Mouse (Mus musculus) cerebellum, adult (tissue): ENCODE measurements at regions not wholly inside any gene's neighbourhood (a gene's known extent, or its start where the extent isn't known, plus 50 kb on each side); places are given as distances from the start of the nearest gene placed in this dataset.
A peak's percentile ranks its signal among the peaks of the same experiment; 100 is the strongest.

Source experiments
- ATAC-seq: cut with Nextera tagmentation; 2 replicates; pipeline ENCODE4 v1.9.2; 2017; ENCODE audit warnings: mild to moderate bottlenecking, moderate library complexity, mixed read lengths; ENCODE audit not compliant: insufficient number of reproducible peaks, low FRiP score, low TSS enrichment

DNA sequence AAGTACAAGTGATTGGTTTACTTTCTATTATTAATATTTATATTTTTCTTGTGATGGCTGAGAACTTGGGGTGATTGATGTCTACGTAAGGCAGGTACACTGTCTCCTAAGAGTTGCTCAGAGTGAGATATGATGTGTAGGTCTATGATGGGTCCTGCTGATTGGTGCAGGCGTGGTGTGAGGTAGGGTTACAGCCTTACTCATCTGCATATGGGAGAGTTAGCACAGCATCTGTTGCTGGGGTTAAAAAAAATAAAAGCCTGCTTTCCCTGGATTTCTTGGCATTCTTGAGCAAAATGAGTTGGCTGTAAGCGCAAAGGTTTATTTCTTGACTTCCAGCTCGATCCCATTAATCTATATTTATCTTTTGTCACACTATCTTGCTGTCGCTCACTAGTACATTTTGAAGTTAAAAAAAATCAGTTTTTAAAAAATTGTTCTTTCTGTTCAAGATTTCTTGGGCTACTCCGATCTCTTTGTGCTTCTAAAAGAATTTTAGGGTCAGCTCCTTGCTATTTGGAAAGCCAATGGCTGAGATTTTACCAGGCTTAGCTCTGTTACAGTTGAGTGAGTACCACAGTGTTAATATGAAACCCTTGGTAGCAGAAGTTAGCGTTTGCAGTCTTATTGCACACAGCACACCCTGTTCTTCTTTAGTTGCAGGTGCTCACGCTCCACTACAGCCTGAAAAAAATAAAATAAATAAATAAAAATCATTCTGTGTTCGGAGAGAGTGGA, 482.0 kb downstream of the Plekhb2 start:
- no peak for ATAC-seq

DNA sequence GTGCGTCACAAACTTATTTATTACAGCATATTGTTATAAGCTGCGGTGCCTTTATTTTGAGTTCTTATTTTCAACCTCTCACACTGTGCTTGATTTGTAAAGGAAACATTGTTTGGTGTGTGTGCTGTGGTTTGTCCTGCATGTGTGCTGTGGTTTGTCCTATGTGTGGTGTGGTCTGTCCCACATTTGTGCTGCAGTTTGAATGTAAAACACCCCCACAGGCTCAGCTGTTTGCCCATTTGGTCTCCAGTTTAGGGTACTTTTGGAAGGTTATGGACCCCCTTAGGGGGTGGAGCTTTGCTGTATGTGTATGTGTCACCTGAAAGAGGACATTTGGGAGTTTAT, 482.5 kb downstream of the Plekhb2 start:
- no peak for ATAC-seq

DNA sequence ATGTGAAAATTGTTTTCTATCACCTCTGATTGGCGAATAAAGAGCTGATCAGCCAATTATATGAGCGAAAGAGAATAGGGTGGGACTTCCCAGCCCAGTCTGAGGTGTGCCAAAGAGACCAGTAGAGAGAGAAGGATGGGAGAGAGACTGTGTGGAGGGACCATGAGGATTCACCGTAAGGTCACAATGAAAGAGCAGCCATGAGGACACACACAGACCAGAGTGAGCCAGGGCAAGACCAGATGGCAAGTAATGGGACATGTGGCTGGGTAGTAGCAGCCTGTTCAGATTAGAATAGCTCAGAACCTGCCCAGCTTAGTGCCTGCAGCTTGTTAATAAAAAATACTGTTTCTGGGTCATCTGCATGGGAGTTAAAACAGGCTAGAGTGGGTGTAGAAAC, 487.9 kb downstream of the Plekhb2 start:
- ATAC-seq, result peak; percentile 69

DNA sequence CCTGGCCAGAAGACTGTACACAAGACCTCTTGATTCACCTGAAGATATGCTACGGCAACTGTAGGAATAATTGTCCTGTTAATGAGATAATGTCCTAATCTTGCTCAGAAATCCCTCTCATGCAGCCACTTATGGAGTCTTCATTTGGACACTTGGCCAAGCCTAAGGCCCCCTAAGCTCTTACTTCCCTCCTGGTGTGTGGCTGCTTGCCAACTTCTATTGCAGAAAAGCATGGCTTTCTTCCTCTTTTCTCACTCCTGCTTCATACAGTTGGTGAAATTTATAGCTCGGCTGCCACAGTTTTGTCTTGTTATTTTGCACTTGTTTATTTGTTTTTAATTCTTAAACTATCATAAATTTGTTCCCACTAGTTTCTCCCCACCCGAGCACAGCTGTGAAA, 488.4 kb downstream of the Plekhb2 start:
- peak; percentile 22; the same call in 1 of the 2 replicates for ATAC-seq

DNA sequence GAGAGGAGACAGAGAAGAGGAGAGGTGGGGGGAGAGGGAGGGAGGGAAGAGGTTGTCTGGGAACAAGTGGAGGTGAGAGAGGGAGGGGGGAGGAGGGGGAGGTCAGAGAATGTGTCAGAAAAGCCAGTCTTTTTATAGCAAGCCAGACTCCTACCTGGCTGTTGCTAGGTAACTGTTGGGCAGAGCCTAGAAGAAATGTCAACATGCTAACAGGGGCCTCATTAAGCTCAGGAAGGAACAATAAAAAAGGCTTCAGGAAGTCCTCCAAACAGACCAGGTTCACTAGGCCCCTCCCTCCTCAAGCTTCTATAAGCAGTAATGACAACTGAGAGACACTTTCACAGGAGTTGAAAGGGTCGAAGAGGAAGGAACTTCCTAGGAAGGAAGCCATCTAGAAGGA, 494.8 kb downstream of the Plekhb2 start:
- ATAC-seq, result no peak

DNA sequence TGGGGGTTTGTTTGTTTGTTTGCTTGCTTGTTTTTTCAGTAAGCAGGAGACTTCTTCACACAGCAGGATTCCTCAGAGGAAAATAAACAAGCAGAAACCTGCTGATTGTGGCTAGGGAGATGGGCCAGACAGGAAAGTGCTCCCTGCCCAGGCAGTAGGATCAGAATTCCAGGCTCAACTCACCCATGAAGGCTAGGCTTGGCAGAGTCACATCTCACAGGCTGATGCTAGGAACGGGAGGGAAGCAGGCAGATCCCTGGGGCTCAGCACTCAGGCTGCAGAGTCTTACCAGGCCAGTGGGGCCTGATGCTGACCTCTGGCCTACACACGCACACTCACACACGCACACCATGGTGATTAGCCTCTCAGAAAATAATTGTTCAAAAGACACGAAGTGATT, 498.5 kb downstream of the Plekhb2 start:
- ATAC-seq, result no peak

DNA sequence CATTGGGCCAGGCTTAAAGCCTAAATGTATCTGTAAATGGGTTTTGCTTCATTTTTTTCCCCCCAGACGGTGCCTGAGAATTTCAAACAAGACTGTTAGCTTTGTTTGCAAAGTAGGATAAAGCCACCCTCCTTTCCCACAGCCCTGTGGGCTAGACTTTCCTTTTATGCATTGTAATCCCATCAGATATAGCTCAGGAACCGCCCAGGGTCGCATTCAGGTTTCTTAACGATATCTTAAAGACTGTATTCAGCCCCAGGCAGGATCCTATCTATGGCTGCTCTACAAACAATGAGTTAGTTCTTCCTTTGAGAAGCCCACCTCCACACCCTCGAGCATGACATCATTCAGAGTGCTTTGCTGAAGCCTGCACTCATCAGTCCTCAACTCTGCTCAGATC, 509.2 kb downstream of the Plekhb2 start:
- ATAC-seq, result no peak

DNA sequence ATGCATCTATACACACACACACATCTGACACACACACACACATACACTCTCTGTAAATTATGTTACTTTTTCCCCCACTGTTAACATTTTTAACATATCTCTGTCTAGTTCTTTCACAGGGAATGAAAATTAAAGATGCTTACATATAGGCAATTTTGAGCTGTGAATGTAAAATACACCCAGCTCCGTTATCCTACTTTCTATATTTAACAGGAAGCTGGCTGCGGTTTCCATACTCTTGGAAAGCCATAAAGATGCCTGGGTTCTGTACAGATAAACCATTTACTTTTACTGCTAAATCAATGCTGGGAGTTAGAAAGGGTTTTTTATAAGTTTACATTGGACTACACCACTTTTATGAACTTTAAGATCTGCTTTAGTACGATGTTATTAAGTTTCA, 511.7 kb downstream of the Plekhb2 start:
- no peak for ATAC-seq

DNA sequence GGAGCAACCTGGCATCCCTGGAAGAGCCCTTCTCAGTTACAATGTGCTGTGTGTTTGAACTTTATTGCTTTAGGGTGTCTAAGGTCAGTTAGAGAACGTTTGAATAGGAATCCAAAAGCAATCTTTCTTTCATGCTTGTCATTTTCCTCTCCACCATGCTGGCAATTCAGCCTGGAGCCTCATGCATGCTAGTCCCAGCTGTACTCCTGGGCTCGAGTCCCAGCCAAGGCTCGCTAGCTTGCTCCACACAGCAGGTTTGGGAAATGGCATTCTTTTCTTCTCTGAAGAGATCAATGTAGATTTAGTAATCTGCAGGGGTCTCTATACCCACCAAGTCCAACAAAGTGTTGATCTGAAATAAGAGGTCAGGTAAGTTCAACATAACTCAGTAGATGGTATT, 513.1 kb downstream of the Plekhb2 start:
- ATAC-seq, result no peak

DNA sequence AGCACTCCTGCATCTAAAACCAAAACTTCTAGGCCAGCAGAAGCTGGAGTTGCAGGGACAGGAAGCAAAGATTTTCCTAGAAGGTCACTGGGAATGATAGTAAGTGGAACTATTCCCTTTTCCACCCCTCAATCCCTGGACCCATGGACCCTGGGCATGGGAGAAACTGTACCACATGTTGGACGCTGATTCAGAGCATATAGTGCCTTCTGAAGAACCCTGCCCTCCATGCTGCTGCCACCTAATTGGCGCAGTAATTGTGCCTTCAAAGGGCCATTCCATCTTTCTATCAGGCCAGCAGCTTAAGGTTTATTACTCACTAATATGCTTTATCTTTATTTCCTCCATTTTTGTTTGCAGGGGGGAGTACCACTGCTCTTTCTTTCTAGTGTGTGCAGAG, 516.8 kb downstream of the Plekhb2 start:
- ATAC-seq, result no peak

DNA sequence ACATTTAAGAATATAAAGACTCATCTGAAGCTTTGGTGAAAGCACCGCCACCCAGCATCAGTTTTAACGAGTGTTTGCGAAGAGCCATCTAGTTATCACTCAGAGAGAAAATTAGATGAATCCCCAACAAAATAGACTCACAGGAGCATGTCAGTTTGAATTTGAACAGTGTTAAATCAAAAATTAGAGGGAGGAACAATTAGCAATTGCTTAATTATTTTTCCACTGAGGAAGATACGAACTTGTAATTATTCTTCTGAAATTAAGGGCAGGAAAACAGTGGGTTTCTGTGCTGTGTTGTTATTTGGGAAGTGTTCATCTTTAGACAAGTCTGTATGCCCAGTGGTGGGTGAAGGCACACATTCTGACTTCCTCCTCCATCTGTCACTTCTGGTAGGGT, 523.0 kb downstream of the Plekhb2 start:
- no peak for ATAC-seq

DNA sequence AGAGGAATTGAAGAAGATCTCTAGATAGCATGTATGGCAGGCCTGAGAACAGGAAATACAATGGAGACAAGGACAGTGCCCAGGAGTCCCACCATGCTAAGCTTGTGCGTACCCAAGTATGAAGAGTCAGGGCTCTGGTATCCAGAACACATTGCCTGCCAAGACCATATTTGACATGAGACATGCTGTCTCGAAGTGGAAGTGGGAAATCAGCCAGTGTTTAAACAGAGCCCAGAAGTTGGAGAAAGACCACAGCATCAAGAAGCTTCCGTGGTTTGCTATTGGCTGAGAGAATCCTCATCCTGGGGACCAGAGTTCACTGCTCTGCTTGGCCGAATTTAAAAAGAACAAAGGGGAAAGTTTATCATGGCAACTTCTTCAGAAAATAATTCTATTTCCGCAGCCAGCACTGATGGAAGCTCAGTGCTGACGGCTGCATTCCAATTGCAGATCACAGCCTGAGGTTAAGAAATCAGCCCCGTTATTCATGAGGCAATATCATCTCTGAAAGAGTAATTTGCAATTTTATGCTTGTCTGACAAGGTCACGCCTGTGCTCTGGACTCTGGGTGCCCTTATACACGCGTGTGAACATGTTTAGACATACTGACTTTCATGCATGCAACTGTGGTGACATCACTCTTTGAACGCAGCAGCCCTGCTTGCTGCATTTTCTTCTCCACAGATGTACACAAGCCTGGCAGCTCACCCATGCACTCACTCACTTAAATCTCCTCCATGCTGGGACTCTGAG, 531.0 kb downstream of the Plekhb2 start:
- ATAC-seq, result no peak

DNA sequence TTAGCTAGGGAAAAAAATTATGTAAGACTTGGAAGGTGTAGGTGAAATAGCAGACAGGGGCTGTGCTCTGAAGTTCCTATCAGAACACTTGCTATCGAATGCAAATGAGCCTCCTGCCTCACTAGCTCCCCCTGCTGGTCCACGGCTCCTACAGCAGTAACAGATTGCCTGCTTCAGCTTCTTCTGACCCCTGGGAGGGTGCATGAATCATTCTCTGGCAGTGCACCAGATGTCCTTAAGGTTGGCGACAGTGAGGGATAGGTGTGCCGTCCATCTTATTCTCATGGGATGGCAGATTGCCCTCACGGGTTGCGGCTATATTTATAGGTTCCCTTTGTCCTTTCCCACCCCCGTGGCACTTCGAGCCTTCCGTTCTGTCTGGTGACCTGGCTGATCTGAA, 535.7 kb downstream of the Plekhb2 start:
- peak; percentile 66 for ATAC-seq

DNA sequence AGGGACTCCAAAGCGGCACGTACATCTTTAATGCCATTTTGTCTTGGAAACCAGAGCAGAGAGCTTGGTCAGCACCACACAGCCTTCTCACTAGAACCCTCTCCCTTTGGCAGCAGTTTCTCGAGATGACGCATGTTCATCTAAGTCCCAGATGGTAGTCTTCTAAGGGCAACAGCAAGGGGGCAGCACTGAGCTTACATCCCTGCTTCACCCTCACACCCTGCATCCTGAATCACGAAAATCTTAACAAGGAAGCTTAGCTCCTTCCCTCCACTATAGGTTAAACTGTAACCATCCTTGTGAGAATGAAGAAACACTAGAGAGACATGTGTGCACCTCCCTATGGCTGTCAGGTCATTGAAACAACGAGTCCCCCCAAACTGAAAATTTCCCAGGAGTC, 538.4 kb downstream of the Plekhb2 start:
- 0 out of 2 replicates have a peak, but pooled peaks have one; percentile 24 for ATAC-seq

DNA sequence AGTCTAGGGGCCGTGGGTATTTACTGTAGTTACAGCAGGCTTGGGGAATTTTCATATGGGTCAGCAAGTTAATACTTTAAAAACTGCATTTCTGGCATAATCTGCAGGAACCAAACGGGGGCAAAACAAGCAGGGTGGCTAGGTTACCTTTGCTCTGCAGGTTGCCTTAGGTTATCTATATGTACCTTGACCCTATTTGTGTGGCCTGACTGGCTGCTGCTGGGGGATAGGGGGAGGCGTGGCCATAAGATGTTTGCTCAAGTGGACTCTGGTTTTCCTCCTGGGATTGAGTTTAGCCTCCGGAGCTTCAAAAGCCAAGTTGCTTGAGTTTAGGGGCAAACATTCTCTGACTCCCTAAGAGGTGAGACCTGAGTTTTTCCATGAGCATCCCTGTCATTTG, 540.6 kb downstream of the Plekhb2 start:
- no peak for ATAC-seq

DNA sequence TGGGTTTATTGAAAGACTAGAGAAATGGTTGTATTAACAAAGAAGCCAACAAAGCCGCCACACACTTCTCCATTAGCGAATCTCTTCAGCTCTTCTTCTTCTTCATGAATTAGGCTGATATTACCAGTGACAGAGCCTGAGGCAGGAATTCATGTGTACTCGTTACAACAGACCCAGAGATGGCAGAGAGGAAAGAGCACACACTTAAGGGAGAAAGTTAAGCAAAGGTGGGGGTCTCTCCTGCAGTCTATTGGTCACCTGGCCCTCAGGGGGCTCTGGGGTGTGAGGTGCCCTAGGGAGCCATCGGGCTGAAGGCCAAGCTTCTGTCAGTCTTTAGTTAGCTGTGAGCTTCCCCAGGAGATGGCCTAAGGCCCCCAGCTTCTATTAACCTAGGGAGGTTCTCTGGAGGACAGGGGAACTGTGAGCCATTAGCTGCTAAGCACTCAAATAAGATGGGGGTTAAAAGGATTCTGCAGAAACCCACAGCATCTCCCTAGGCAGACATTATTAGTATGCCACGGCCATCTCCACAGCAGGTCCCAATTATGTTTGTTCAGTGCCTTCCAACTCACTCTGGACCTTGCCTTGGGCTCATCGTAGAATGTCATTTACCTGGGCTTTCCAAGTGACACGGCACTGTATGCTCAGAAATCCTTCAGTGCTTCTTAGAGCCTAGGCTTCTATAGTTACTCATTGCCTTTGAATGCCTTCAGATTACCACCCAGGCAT, 541.2 kb downstream of the Plekhb2 start:
- ATAC-seq, result no peak

DNA sequence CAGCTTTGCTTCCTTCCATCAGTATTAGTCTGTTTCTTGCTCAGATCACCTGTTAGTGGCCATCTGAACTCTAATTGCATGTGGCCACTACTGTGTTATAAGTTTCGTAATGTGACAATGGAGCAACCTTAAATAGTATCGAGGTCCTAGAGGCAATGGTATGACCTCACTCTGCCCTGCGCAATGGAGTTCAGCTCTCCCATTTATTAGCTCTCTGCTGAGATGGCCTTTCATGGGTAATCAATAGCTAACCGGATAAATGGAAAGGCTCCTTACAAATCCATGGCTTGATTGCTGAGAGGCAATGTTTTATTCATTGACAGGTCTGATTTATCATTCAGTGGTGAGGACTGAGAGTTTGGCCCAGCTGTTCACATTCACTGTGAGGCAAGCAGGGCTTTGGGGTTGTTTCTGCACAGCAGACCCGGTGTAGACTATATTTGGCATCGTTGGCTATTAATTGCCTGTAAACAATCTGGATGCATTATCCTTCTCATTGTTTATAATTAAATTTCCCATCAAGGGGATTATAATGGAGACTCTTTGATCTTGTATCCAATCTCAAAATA, 543.9 kb downstream of the Plekhb2 start:
- no peak for ATAC-seq

DNA sequence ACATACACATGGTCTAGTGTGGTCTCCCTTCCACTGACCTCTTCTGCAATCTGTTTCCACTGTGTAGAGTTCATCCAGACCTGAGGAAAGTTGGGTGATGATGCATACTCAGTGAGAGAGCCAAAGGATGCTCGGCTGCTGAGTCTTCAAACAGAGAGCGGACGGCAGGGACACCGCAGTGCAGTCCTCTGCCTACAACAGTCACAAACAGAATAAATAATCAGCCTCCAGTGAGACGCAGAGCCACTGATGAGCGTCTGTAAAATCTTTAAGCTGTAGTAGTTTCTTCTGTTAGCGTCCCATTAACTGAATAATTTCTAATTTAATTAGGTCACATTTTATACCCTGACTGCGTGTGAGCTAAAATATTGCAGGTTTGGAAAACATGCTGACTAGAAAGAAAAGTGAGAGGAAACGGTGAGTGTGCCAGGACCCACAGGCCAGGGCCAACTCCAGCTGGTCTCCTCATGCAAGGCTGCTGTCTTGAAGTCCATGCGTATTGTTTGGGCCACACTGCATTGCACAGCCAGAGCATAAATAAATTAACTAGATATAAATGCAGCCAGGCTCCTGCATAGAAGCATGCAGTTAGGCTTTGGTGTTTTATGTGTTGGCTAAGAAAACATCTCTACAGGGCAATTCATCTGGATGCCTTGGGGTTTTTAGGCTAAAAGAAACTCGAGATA, 551.0 kb downstream of the Plekhb2 start:
- ATAC-seq, result no peak

DNA sequence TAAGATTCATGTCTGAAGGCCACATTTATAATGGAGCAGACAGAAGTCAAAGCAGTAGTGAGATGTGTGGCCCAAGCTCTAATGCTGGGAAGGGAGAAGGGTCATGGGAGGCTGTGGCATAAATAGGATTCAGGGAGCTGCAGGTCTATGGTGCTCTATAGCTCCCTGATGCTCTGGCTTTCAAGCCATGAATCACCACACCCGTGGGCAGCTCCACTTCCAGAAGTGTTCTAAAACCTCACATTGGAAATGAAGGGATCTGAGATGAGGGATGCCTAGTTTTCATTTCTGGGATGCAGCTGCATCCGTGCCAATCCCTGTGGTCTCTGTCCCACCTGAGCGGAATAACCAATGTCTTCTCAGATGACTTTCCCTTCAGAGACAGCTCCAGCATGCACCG, 553.2 kb downstream of the Plekhb2 start:
- ATAC-seq, result no peak

DNA sequence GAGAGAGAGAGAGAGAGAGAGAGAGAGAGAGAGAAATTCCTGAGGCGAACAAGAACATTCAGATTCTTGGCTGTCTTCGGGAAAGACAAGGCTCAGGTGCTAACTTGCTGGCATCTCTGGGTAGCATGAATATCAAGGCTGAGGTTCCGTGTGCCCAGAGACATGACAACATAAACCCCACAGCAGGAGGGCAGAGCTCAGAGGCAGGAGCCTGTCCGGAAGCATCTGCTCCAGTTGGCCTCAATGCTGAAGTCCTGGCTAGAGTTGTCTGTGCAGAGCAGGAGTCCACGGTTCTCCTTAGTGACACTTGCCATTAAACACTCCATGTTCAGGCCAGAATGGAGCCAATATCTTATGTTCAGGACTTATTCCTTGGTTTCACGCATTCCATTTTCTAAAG, 555.6 kb downstream of the Plekhb2 start:
- ATAC-seq, result peak; percentile 66

DNA sequence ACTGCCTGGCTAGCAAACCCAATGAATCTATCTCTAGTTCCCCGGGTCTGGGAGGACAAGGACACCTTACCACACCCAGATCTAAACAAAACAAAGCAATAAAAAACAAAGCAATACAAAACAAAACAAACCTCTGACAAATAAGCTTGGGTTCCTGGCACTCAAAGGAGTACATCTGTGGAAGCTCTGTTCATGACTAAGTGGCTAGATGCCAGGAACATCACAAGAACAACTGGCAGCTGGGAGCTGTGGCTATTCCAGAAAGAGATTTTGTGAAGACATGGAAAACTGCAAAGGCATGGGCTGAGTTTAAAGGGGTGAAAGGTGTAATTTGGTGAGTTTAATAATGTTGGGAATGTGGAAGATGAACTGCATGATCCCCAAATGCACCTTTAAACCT, 565.9 kb downstream of the Plekhb2 start:
- no peak for ATAC-seq
